In genomic region chr7:28373131-28373581, GRCm38 (mm10) we compare ENCODE assay signal across 7 mouse cellular contexts. TPM values are rescaled to one million over a fixed set of nuclear protein-coding genes. Genes with fewer than 3 reads are reported as not detected.
A peak's percentile ranks its signal among the peaks of the same experiment; 100 is the strongest.
DNase-seq lines count a peak whose midpoint lies in the region; ATAC-seq lines count a peak whose summit lies in the region.

No protein-coding gene starts in this region.

- peaks cover 18% of the 10 kb centered on the region for H3K79me2 ChIP-seq in macrophage (ENCODE audit: inconsistent target)

- peak; percentile 97 for DNase-seq in NIH3T3 (ENCODE audit: low read depth)
- DNase-seq in c-Kit-positive CD71-positive TER-119-positive erythroid progenitor cells, embryonic 14.5 days (ENCODE audit: low spot score): peak; percentile 86
- DNase-seq in hindbrain, embryonic 14.5 days (ENCODE audit: low spot score): peak; percentile 93
- peak; percentile 67 to 73 for DNase-seq in left cerebral cortex, adult 18-20 months (ENCODE audit: low spot score in 2 of 2)
- DNase-seq in right cerebral cortex, postnatal 36 days (ENCODE audit: low spot score in 2 of 2): peak; percentile 54 to 67

- peaks cover 46% of the 10 kb centered on the region for H3K4me1 ChIP-seq in forebrain, embryonic 16.5 days (replicated peaks; ENCODE audit: control insufficient read depth, insufficient read depth, low read length)
- H3K4me1 ChIP-seq in hindbrain, embryonic 14.5 days (replicated peaks; ENCODE audit: control insufficient read depth, insufficient read depth, low read length): peaks cover 26% of the 10 kb centered on the region

- H3K9me3 ChIP-seq in forebrain, embryonic 16.5 days (ENCODE audit: control insufficient read depth, low read length): no peaks in the 10 kb centered on the region
- no peaks in the 10 kb centered on the region for H3K9me3 ChIP-seq in hindbrain, embryonic 14.5 days (ENCODE audit: control insufficient read depth, low read length)

- peak overlapping the region; percentile 75 for H3K4me3 ChIP-seq in forebrain, embryonic 16.5 days (replicated peaks; ENCODE audit: low read length)
- H3K4me3 ChIP-seq in hindbrain, embryonic 14.5 days (replicated peaks; ENCODE audit: low read length): peak overlapping the region; percentile 82
- peak overlapping the region; percentile 20 for H3K4me3 ChIP-seq in macrophage (ENCODE audit: inconsistent target)

- H3K4me2 ChIP-seq in forebrain, embryonic 16.5 days (ENCODE audit: low read length): peak overlapping the region; percentile 88
- peak overlapping the region; percentile 98 for H3K4me2 ChIP-seq in hindbrain, embryonic 14.5 days (replicated peaks)

- no peaks in the 10 kb centered on the region for H3K36me3 ChIP-seq in forebrain, embryonic 16.5 days (ENCODE audit: control insufficient read depth, insufficient read depth)
- H3K36me3 ChIP-seq in hindbrain, embryonic 14.5 days (replicated peaks; ENCODE audit: control insufficient read depth, insufficient read depth): peaks cover 2% of the 10 kb centered on the region; the same call in 1 of the 2 replicates
- peaks cover 10% of the 10 kb centered on the region; the same call in 1 of the 2 replicates for H3K36me3 ChIP-seq in macrophage (ENCODE audit: inconsistent target)

- WGBS in forebrain, embryonic 16.5 days: 1% methylated on average over 9 of the region's 9 CpGs
- WGBS in hindbrain, embryonic 14.5 days: 1% methylated on average over 9 of the region's 9 CpGs
- 0% methylated on average over 9 of the region's 9 CpGs for WGBS in macrophage (ENCODE audit: missing documents)

- H3K27ac ChIP-seq in forebrain, embryonic 16.5 days (ENCODE audit: low read length): peak overlapping the region; percentile 83
- H3K27ac ChIP-seq in hindbrain, embryonic 14.5 days: peak overlapping the region; percentile 80
- H3K27ac ChIP-seq in macrophage: peak overlapping the region; percentile 73

- H3K27me3 ChIP-seq in forebrain, embryonic 16.5 days (replicated peaks; ENCODE audit: control insufficient read depth, insufficient read depth, low read length): no peaks in the 10 kb centered on the region
- H3K27me3 ChIP-seq in hindbrain, embryonic 14.5 days (ENCODE audit: control insufficient read depth, insufficient read depth, low read length): no peaks in the 10 kb centered on the region

- no peak overlapping the region for H3K9ac ChIP-seq in forebrain, embryonic 16.5 days (replicated peaks; ENCODE audit: low read depth, low read length)
- H3K9ac ChIP-seq in hindbrain, embryonic 14.5 days: peak overlapping the region; percentile 16; the same call in 1 of the 2 replicates

- peak; percentile 21 for ATAC-seq in forebrain, embryonic 16.5 days
- ATAC-seq in hindbrain, embryonic 14.5 days (ENCODE audit: low FRiP score): 0 out of 2 replicates have a peak, but pooled peaks have one; percentile 1

RNA-seq across cellular contexts. Expression of gene Plekhg2, which starts 0.8 kb away (rescaled TPM):
- 40.7 and 50.8 TPM in 2 replicates for polyA plus RNA-seq in forebrain, embryonic 16.5 days (2015; fragmentation: Nextera tagmentation; extraction: Ambion mirVana)
- 21.5 and 25.5 TPM in 2 replicates for polyA plus RNA-seq in hindbrain, embryonic 14.5 days (2014; fragmentation: Nextera tagmentation; extraction: Ambion mirVana)
- 1 to 10 TPM; 4.8 to 5.2 TPM for total RNA-seq in left cerebral cortex, adult 18-20 months (2021)
- 10 to 100 TPM; 17.2 to 81.8 (median 27.5) TPM for total RNA-seq in macrophage (2018; cell fraction: chromatin; rRNA removed)
- 1 to 10 TPM; 2.9 to 8.1 (median 5.7) TPM for total RNA-seq in macrophage (2018; cell fraction: cytosol; rRNA removed)
- 10 to 100 TPM in 21 of 26 experiments, 1 to 10 TPM in 5; 5.4 to 60.3 (median 19.3) TPM for total RNA-seq in macrophage (2018; cell fraction: nucleus; rRNA removed)
- 3.6 to 7.0 TPM (median 5.4 TPM) in 3 replicates for polyA plus RNA-seq in macrophage (2018)

RNA-seq across cellular contexts. Expression of gene Zfp36, which starts 6.9 kb away (rescaled TPM):
- polyA plus RNA-seq in forebrain, embryonic 16.5 days (2015; fragmentation: Nextera tagmentation; extraction: Ambion mirVana): 6.5 and 6.7 TPM in 2 replicates
- polyA plus RNA-seq in hindbrain, embryonic 14.5 days (2014; fragmentation: Nextera tagmentation; extraction: Ambion mirVana): 3.0 and 3.7 TPM in 2 replicates
- 1 to 10 TPM; 1.4 to 2.3 TPM for total RNA-seq in left cerebral cortex, adult 18-20 months (2021)
- 1,000 to 10,000 TPM in 2 of 26 experiments, 100 to 1,000 TPM in 22, 10 to 100 TPM in 2; 91.8 to 1,107 (median 329) TPM for total RNA-seq in macrophage (2018; cell fraction: chromatin; rRNA removed)
- total RNA-seq in macrophage (2018; cell fraction: cytosol; rRNA removed): 1,000 to 10,000 TPM in 13 of 26 experiments, 100 to 1,000 TPM in 13; 132 to 2,956 (median 939) TPM
- total RNA-seq in macrophage (2018; cell fraction: nucleus; rRNA removed): 1,000 to 10,000 TPM in 15 of 26 experiments, 100 to 1,000 TPM in 11; 163 to 2,419 (median 1,098) TPM
- 67.8 to 98.8 TPM (median 74.9 TPM) in 3 replicates for polyA plus RNA-seq in macrophage (2018)

RNA-seq across cellular contexts. Expression of gene Med29, which starts 19.4 kb away (rescaled TPM):
- polyA plus RNA-seq in forebrain, embryonic 16.5 days (2015; fragmentation: Nextera tagmentation; extraction: Ambion mirVana): 39.9 and 40.2 TPM in 2 replicates
- 39.2 and 44.5 TPM in 2 replicates for polyA plus RNA-seq in hindbrain, embryonic 14.5 days (2014; fragmentation: Nextera tagmentation; extraction: Ambion mirVana)
- 10 to 100 TPM; 20.3 to 22.0 TPM for total RNA-seq in left cerebral cortex, adult 18-20 months (2021)
- 10 to 100 TPM in 2 of 26 experiments, 1 to 10 TPM in 24; 2.6 to 11.9 (median 5.0) TPM for total RNA-seq in macrophage (2018; cell fraction: chromatin; rRNA removed)
- total RNA-seq in macrophage (2018; cell fraction: cytosol; rRNA removed): 10 to 100 TPM in 22 of 26 experiments, 1 to 10 TPM in 4; 8.8 to 16.2 (median 11.9) TPM
- total RNA-seq in macrophage (2018; cell fraction: nucleus; rRNA removed): 10 to 100 TPM in 2 of 26 experiments, 1 to 10 TPM in 24; 2.4 to 10.8 (median 5.4) TPM
- polyA plus RNA-seq in macrophage (2018): 13.6 to 20.0 TPM (median 16.3 TPM) in 3 replicates

RNA-seq across cellular contexts. Expression of gene Paf1, which starts 19.6 kb away (rescaled TPM):
- 107 and 111 TPM in 2 replicates for polyA plus RNA-seq in forebrain, embryonic 16.5 days (2015; fragmentation: Nextera tagmentation; extraction: Ambion mirVana)
- polyA plus RNA-seq in hindbrain, embryonic 14.5 days (2014; fragmentation: Nextera tagmentation; extraction: Ambion mirVana): 73.9 and 74.3 TPM in 2 replicates
- total RNA-seq in left cerebral cortex, adult 18-20 months (2021): 10 to 100 TPM; 54.8 to 59.0 TPM
- total RNA-seq in macrophage (2018; cell fraction: chromatin; rRNA removed): 100 to 1,000 TPM; 101 to 451 (median 214) TPM
- 10 to 100 TPM; 37.2 to 79.3 (median 58.5) TPM for total RNA-seq in macrophage (2018; cell fraction: cytosol; rRNA removed)
- total RNA-seq in macrophage (2018; cell fraction: nucleus; rRNA removed): 100 to 1,000 TPM in 20 of 26 experiments, 10 to 100 TPM in 6; 77.1 to 321 (median 147) TPM
- polyA plus RNA-seq in macrophage (2018): 72.5 to 257 TPM (median 75.2 TPM) in 3 replicates

RNA-seq across cellular contexts. Expression of gene Rps16, which starts 22.7 kb away (rescaled TPM):
- polyA plus RNA-seq in forebrain, embryonic 16.5 days (2015; fragmentation: Nextera tagmentation; extraction: Ambion mirVana): 464 and 494 TPM in 2 replicates
- polyA plus RNA-seq in hindbrain, embryonic 14.5 days (2014; fragmentation: Nextera tagmentation; extraction: Ambion mirVana): 521 and 677 TPM in 2 replicates
- 100 to 1,000 TPM; 462 to 497 TPM for total RNA-seq in left cerebral cortex, adult 18-20 months (2021)
- total RNA-seq in macrophage (2018; cell fraction: chromatin; rRNA removed): 100 to 1,000 TPM in 1 of 26 experiments, 10 to 100 TPM in 22, 1 to 10 TPM in 3; 7.8 to 113 (median 17.4) TPM
- 1,000 to 10,000 TPM in 6 of 26 experiments, 100 to 1,000 TPM in 20; 365 to 1,079 (median 619) TPM for total RNA-seq in macrophage (2018; cell fraction: cytosol; rRNA removed)
- total RNA-seq in macrophage (2018; cell fraction: nucleus; rRNA removed): 100 to 1,000 TPM in 9 of 26 experiments, 10 to 100 TPM in 17; 47.6 to 158 (median 92.7) TPM
- polyA plus RNA-seq in macrophage (2018): 335 to 822 TPM (median 800 TPM) in 3 replicates

Comparison
In these comparisons a context has a peak if more than half of its experiments do, and no peak if none do; other contexts are left out.
1. Peak in every context shown above with its lines: DNase-seq, ATAC-seq, H3K4me3 ChIP-seq and H3K27ac ChIP-seq.
2. H3K4me3 ChIP-seq: peak in every context shown above with its lines; median percentile 82 in hindbrain, embryonic 14.5 days; 75 in forebrain, embryonic 16.5 days; 20 in macrophage.